Comparison of ENCODE assay signal across 24 mouse cellular contexts in genomic region chr2:32222057-32222456, GRCm38 (mm10). TPM values are rescaled to one million over a fixed set of nuclear protein-coding genes. Genes with fewer than 3 reads are reported as not detected.
DNase-seq lines count a peak whose midpoint lies in the region.
"Had no signal": no experiment of that assay in that cellular context is flagged by ENCODE, and none has a peak within 500 bp of the region (broad histone marks: within the 10 kb centered on the region; RNA-seq: fewer than 3 reads in every experiment).

No protein-coding gene starts in this region.

- intact Hi-C loops in heart, postnatal 14 days (cut with DNase I): no loop called here

- H3K4me1 ChIP-seq in midbrain, embryonic 10.5 days: no peaks in the 10 kb centered on the region
- H3K4me1 ChIP-seq: embryonic facial prominence, embryonic 12.5 days; forebrain, embryonic 12.5 days; forebrain, embryonic 15.5 days; heart, embryonic 10.5 days; heart, embryonic 13.5 days had no signal

- H3K9me3 ChIP-seq in midbrain, embryonic 10.5 days (replicated peaks): no peaks in the 10 kb centered on the region
- H3K9me3 ChIP-seq: embryonic facial prominence, embryonic 12.5 days; forebrain, embryonic 12.5 days; forebrain, embryonic 15.5 days; G1E; heart, embryonic 10.5 days; heart, embryonic 13.5 days had no signal

- H3K36me3 ChIP-seq in splenic B cell, adult 2 months (ENCODE audit: control insufficient read depth, insufficient read depth, low read length, poor library complexity, severe bottlenecking): peaks cover 19% of the 10 kb centered on the region
- peaks cover 100% of the 10 kb centered on the region for H3K36me3 ChIP-seq in midbrain, embryonic 10.5 days

- no peaks in the 10 kb centered on the region for H3K27me3 ChIP-seq in splenic B cell, adult 2 months (ENCODE audit: control insufficient read depth, insufficient read depth, low read length, poor library complexity, severe bottlenecking)
- no peaks in the 10 kb centered on the region for H3K27me3 ChIP-seq in midbrain, embryonic 10.5 days (ENCODE audit: low read depth, poor library complexity, severe bottlenecking)
- H3K27me3 ChIP-seq: embryonic facial prominence, embryonic 12.5 days; forebrain, embryonic 12.5 days; forebrain, embryonic 15.5 days; heart, embryonic 13.5 days; Patski had no signal

- H3K4me3 ChIP-seq in midbrain, embryonic 10.5 days: no peak overlapping the region
- H3K4me3 ChIP-seq: embryonic facial prominence, embryonic 12.5 days; erythroblast, embryonic 14.5 days; forebrain, embryonic 12.5 days; forebrain, embryonic 15.5 days; heart, adult 2 months; heart, embryonic 10.5 days; heart, embryonic 13.5 days had no signal

- no peak overlapping the region for H3K27ac ChIP-seq in midbrain, embryonic 10.5 days (replicated peaks)
- H3K27ac ChIP-seq: embryonic facial prominence, embryonic 12.5 days; forebrain, embryonic 12.5 days; forebrain, embryonic 15.5 days; heart, adult 2 months; heart, embryonic 10.5 days; heart, embryonic 13.5 days; hindbrain, embryonic 14.5 days; hindbrain, postnatal 0 days had no signal

- peak; percentile 90 for DNase-seq in heart, adult 11 months
- no peak for DNase-seq in heart, postnatal 14 days
- peak; percentile 26 to 41 for DNase-seq in spleen, adult 18-20 months
- no peak for DNase-seq in spleen, postnatal 14 days (ENCODE audit: low spot score in 2 of 2)
- peak; percentile 48 to 58 for DNase-seq in B cell, adult 2 months
- DNase-seq in splenic B cell, adult 2 months (ENCODE audit: low read depth, low spot score): peak; percentile 75
- no peak for DNase-seq in midbrain, embryonic 10.5 days (ENCODE audit: low spot score)
- DNase-seq: adrenal gland, postnatal 10 days; adrenal gland, postnatal 36 days; cerebellum, adult 18-20 months; cerebellum, adult 9-10 months; cerebellum, postnatal 14 days; gastrocnemius, postnatal 25 days; heart, adult 2 months had no signal

- WGBS in midbrain, embryonic 10.5 days: 89% methylated on average over 10 of the region's 10 CpGs

RNA-seq across cellular contexts. Expression of gene Pomt1, which starts 14.3 kb away (rescaled TPM):
- 10 to 100 TPM; 11.7 to 13.4 TPM for total RNA-seq in heart, postnatal 14 days (2021)
- 27.4 and 30.3 TPM in 2 replicates for polyA plus RNA-seq in midbrain, embryonic 10.5 days (2016; fragmentation: Nextera tagmentation; extraction: Ambion mirVana)

RNA-seq across cellular contexts. Expression of gene Uck1, which starts 37.9 kb away (rescaled TPM):
- 10 to 100 TPM; 26.1 to 26.7 TPM for total RNA-seq in heart, postnatal 14 days (2021)
- 91.4 and 91.7 TPM in 2 replicates for polyA plus RNA-seq in midbrain, embryonic 10.5 days (2016; fragmentation: Nextera tagmentation; extraction: Ambion mirVana)

Comparison
In these comparisons a context has a peak if more than half of its experiments do, and no peak if none do; other contexts are left out.
1. DNase-seq: peak in heart, adult 11 months (single experiment), spleen, adult 18-20 months (2 of 2), B cell, adult 2 months (2 of 2) and splenic B cell, adult 2 months (single experiment); none in heart, postnatal 14 days (0 of 2), spleen, postnatal 14 days (0 of 2) and midbrain, embryonic 10.5 days (single experiment).